Comparison of ENCODE assay signal across 31 mouse cellular contexts in genomic region chr9:24390807-24391370, GRCm38 (mm10).
DNase-seq lines count a peak whose midpoint lies in the region; ATAC-seq lines count a peak whose summit lies in the region.
"Had no signal": no experiment of that assay in that cellular context is flagged by ENCODE, and none has a peak within 500 bp of the region (broad histone marks: within the 10 kb centered on the region; RNA-seq: fewer than 3 reads in every experiment).

No protein-coding gene starts in this region.

- no peak overlapping the region for H3K9ac ChIP-seq in forebrain, embryonic 13.5 days
- H3K9ac ChIP-seq in forebrain, embryonic 12.5 days, result no peak overlapping the region
- no peak overlapping the region for H3K9ac ChIP-seq in forebrain, embryonic 16.5 days (replicated peaks; ENCODE audit: low read depth, low read length)
- H3K9ac ChIP-seq: embryonic facial prominence, embryonic 13.5 days; heart, embryonic 13.5 days; hindbrain, embryonic 15.5 days; kidney, embryonic 15.5 days; limb, embryonic 12.5 days; liver, embryonic 15.5 days; lung, embryonic 14.5 days; neural tube, embryonic 15.5 days; stomach, embryonic 15.5 days had no signal

- no peaks in the 10 kb centered on the region for H3K27me3 ChIP-seq in forebrain, embryonic 13.5 days
- H3K27me3 ChIP-seq in forebrain, embryonic 12.5 days, result no peaks in the 10 kb centered on the region
- H3K27me3 ChIP-seq in forebrain, embryonic 16.5 days (replicated peaks; ENCODE audit: control insufficient read depth, insufficient read depth, low read length), result no peaks in the 10 kb centered on the region
- H3K27me3 ChIP-seq: embryonic facial prominence, embryonic 13.5 days; heart, embryonic 13.5 days; hindbrain, embryonic 15.5 days; kidney, embryonic 15.5 days; limb, embryonic 12.5 days; liver, embryonic 15.5 days; neural tube, embryonic 15.5 days; stomach, embryonic 15.5 days had no signal

- no peak overlapping the region for H3K4me2 ChIP-seq in forebrain, embryonic 13.5 days
- H3K4me2 ChIP-seq in forebrain, embryonic 12.5 days, result no peak overlapping the region
- no peak overlapping the region for H3K4me2 ChIP-seq in forebrain, embryonic 16.5 days (ENCODE audit: low read length)
- H3K4me2 ChIP-seq: embryonic facial prominence, embryonic 13.5 days; heart, embryonic 13.5 days; hindbrain, embryonic 15.5 days; kidney, embryonic 15.5 days; limb, embryonic 12.5 days; liver, embryonic 15.5 days; lung, embryonic 14.5 days; neural tube, embryonic 15.5 days; stomach, embryonic 15.5 days had no signal

- no peaks in the 10 kb centered on the region for H3K4me1 ChIP-seq in forebrain, embryonic 13.5 days
- no peaks in the 10 kb centered on the region for H3K4me1 ChIP-seq in forebrain, embryonic 12.5 days
- peaks cover 3% of the 10 kb centered on the region; the same call in 1 of the 2 replicates for H3K4me1 ChIP-seq in forebrain, embryonic 16.5 days (replicated peaks; ENCODE audit: control insufficient read depth, insufficient read depth, low read length)
- H3K4me1 ChIP-seq: embryonic facial prominence, embryonic 13.5 days; heart, embryonic 13.5 days; hindbrain, embryonic 10.5 days; hindbrain, embryonic 15.5 days; kidney, embryonic 15.5 days; limb, embryonic 12.5 days; neural tube, embryonic 15.5 days; stomach, embryonic 15.5 days had no signal

- WGBS in forebrain, embryonic 13.5 days, result 90% methylated on average over 8 of the region's 8 CpGs
- 91% methylated on average over 8 of the region's 8 CpGs for WGBS in forebrain, embryonic 12.5 days
- WGBS in forebrain, embryonic 16.5 days, result 58% methylated on average over 8 of the region's 8 CpGs

- no peaks in the 10 kb centered on the region for H3K9me3 ChIP-seq in forebrain, embryonic 13.5 days (replicated peaks)
- no peaks in the 10 kb centered on the region for H3K9me3 ChIP-seq in forebrain, embryonic 12.5 days
- no peaks in the 10 kb centered on the region for H3K9me3 ChIP-seq in forebrain, embryonic 16.5 days (ENCODE audit: control insufficient read depth, low read length)
- H3K9me3 ChIP-seq: embryonic facial prominence, embryonic 13.5 days; heart, embryonic 13.5 days; hindbrain, embryonic 10.5 days; hindbrain, embryonic 15.5 days; kidney, embryonic 15.5 days; limb, embryonic 12.5 days; liver, embryonic 15.5 days; neural tube, embryonic 15.5 days; stomach, embryonic 15.5 days had no signal

- no peak overlapping the region for H3K27ac ChIP-seq in forebrain, embryonic 13.5 days
- H3K27ac ChIP-seq in forebrain, embryonic 12.5 days, result no peak overlapping the region
- H3K27ac ChIP-seq in forebrain, embryonic 16.5 days (ENCODE audit: low read length), result peak overlapping the region; percentile 58
- H3K27ac ChIP-seq: embryonic facial prominence, embryonic 13.5 days; heart, adult 2 months; heart, embryonic 13.5 days; hindbrain, embryonic 10.5 days; hindbrain, embryonic 15.5 days; kidney, embryonic 15.5 days; layer of hippocampus, adult 2 months; limb, embryonic 12.5 days; liver, embryonic 15.5 days; neural tube, embryonic 15.5 days; stomach, embryonic 15.5 days had no signal

- H3K4me3 ChIP-seq in forebrain, embryonic 13.5 days, result no peak overlapping the region
- H3K4me3 ChIP-seq in forebrain, embryonic 12.5 days (replicated peaks), result no peak overlapping the region
- no peak overlapping the region for H3K4me3 ChIP-seq in forebrain, embryonic 16.5 days (replicated peaks; ENCODE audit: low read length)
- H3K4me3 ChIP-seq: embryonic facial prominence, embryonic 13.5 days; erythroblast, embryonic 14.5 days; heart, adult 2 months; heart, embryonic 13.5 days; hindbrain, embryonic 10.5 days; hindbrain, embryonic 15.5 days; kidney, embryonic 15.5 days; layer of hippocampus, adult 2 months; limb, embryonic 12.5 days; liver, embryonic 15.5 days; neural tube, embryonic 15.5 days; stomach, embryonic 15.5 days had no signal

- intact Hi-C loops in left cerebral cortex, postnatal 14 days (cut with DNase I), result no loop called here

- H3K36me3 ChIP-seq in forebrain, embryonic 13.5 days (ENCODE audit: poor library complexity, severe bottlenecking), result no peaks in the 10 kb centered on the region
- no peaks in the 10 kb centered on the region for H3K36me3 ChIP-seq in forebrain, embryonic 12.5 days (replicated peaks)
- H3K36me3 ChIP-seq in forebrain, embryonic 16.5 days (ENCODE audit: control insufficient read depth, insufficient read depth), result no peaks in the 10 kb centered on the region
- H3K36me3 ChIP-seq: embryonic facial prominence, embryonic 13.5 days; heart, embryonic 13.5 days; hindbrain, embryonic 10.5 days; hindbrain, embryonic 15.5 days; kidney, embryonic 15.5 days; limb, embryonic 12.5 days; liver, embryonic 15.5 days; neural tube, embryonic 15.5 days; stomach, embryonic 15.5 days had no signal

- peak; percentile 94 for ATAC-seq in forebrain, embryonic 13.5 days
- no peak for ATAC-seq in forebrain, embryonic 12.5 days (ENCODE audit: low FRiP score)
- peak; percentile 96 for ATAC-seq in forebrain, embryonic 16.5 days

- DNase-seq in left cerebral cortex, postnatal 14 days (ENCODE audit: low spot score in 2 of 2), result peak; percentile 12 to 14
- DNase-seq in left cerebral cortex, adult 9 months (ENCODE audit: low spot score in 2 of 2), result no peak
- peak; percentile 10 for DNase-seq in right cerebral cortex, postnatal 25 days
- no peak for DNase-seq in cerebellum, postnatal 10 days
- no peak for DNase-seq in layer of hippocampus, adult 8-10 months (ENCODE audit: low spot score in 2 of 2)
- DNase-seq: adrenal gland, postnatal 36 days; cerebellum, adult 11 months; cerebellum, adult 9-10 months; embryo, embryonic 11 days; heart, adult 2 months; heart, postnatal 10 days; kidney, adult 18-20 months; kidney, postnatal 36 days; lung, embryonic 14.5 days; lung, postnatal 14 days; midbrain, embryonic 14.5 days; retina, postnatal 1 day had no signal

Comparison
In these comparisons a context has a peak if more than half of its experiments do, and no peak if none do; other contexts are left out.
1. DNase-seq: peak in left cerebral cortex, postnatal 14 days (2 of 2) and right cerebral cortex, postnatal 25 days (single experiment); none in left cerebral cortex, adult 9 months (0 of 2), cerebellum, postnatal 10 days (0 of 2) and layer of hippocampus, adult 8-10 months (0 of 2).